Mouse (Mus musculus) embryonic stem cell, embryonic (primary cell): ENCODE results near the gene Ttll8.

ENCODE experiments used
- CTCF ChIA-PET, 4 experiments: fragments of 300-600 bp in 2 of 4; fragments of 350-600 bp in 2 of 4; sonication (Branson Sonifier 250); formaldehyde crosslinking; loops; one replicate each; lab custom pipeline; 2022; ENCODE audit warnings: inconsistent platforms in 2 of 4; lab: Charles Lee
- POLR2A ChIA-PET, 4 experiments: fragments of 300-600 bp in 2 of 4; fragments of 350-600 bp in 2 of 4; sonication (Branson Sonifier 250); formaldehyde crosslinking; loops; one replicate each; lab custom pipeline; 2022; ENCODE audit warnings: antibody characterized with exemption in 4 of 4, inconsistent platforms in 1 of 4; lab: Charles Lee

Ttll8 gene

DNA sequence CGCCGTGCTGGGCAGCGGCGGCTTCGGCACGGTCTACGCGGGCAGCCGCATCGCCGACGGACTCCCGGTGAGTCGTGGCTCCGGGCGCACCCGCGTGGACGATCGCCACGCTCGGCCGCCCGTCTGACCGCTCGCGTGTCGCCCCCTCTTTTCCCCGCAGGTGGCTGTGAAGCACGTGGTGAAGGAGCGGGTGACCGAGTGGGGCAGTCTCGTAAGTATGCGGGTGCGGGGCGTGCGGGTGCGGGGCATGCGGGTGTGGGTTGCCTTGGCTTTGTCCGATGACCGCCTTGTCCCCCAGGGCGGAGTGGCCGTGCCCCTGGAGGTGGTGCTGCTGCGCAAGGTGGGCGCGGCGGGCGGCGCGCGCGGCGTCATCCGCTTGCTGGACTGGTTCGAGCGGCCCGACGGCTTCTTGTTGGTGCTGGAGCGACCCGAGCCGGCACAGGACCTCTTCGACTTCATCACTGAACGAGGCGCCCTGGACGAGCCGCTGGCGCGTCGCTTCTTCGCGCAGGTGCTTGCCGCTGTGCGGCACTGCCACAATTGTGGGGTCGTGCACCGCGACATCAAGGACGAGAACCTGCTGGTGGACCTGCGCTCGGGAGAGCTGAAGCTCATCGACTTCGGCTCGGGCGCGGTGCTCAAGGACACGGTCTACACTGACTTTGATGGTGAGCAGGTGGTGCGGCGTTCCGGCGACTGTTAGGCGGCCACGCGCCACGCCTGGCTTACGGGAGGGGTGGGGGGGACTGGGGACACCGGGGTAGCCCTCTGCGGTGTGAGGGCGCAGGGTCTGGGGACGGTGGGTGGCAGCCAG, 91.1 kb downstream of the Ttll8 start:
- ChIA-PET CTCF (interaction anchor here (0.8 to 2.5 kb wide), 24 partner anchors 9 to 58 kb away, joined by 3 to 22 read pairs (median 5); no protein-coding TSS in a partner anchor), POLR2A (interaction anchor here (0.5 to 14.2 kb wide), 116 partner anchors 7 to 567 kb away, joined by 3 to 252 read pairs (median 5); partner anchors contain the start of genes Alg12 (in 2 of the 4), Creld2 (in 2 of the 4), Ppp6r2 (in 2 of the 4) and Zbed4 (in 2 of the 4))

DNA sequence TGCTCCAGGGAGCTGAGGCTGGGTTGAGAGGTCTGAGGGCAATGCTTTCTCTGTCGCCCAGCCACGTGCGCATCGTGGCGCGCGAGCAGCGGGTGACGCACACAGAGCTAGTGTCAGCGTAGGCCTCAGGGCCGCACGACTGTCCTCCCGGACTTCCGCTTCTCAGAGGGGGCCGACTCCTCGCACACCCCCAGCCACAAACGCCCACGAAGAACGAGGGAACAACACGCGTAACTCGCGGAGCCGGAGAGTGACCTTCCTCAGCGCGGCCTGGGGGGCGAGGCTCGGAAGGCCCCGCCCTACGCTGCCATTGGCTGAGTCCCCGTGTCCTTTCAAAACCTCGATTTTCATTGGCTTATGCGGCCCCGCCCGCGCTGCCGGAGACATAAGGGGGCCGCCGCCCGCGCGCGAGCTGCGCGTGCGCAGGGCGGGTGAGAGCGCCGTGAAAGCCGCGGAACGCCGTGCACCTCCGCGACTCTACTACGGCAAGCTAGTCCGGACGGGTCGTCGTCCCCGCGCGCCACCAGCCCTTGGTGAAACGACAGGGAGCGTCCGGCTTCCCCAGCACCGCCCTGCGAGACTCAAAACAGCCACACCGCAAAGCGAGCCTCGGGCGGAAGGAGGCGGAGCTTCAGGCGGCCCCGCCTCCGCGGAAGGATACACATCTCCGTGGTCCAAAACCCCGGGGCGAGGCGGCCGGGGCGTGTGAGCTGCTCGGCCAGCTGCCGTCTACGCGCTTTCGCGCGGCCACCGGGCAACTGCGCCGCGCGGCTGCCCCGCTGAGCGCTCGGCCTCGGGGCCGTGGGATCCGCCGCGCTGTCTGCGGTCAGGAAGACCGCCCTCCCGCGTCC, 92.2 kb downstream of the Ttll8 start, which contains the start of gene Pim3:
Gene Pim3, plus strand, starts transcription at position 415 of the 851 bp plus-strand sequence.
- ChIA-PET POLR2A (interaction anchor here (0.5 to 14.2 kb wide), 102 partner anchors 8 to 512 kb away, joined by 3 to 252 read pairs (median 5); partner anchors contain the start of genes Alg12 (in 3 of the 4), Creld2 (in 2 of the 4), Hdac10 (in 2 of the 4) and Ppp6r2 (in 2 of the 4)), CTCF (interaction anchor here (0.6 to 1.8 kb wide), 19 partner anchors 9 to 348 kb away, joined by 3 to 17 read pairs (median 4); no protein-coding TSS in a partner anchor)

DNA sequence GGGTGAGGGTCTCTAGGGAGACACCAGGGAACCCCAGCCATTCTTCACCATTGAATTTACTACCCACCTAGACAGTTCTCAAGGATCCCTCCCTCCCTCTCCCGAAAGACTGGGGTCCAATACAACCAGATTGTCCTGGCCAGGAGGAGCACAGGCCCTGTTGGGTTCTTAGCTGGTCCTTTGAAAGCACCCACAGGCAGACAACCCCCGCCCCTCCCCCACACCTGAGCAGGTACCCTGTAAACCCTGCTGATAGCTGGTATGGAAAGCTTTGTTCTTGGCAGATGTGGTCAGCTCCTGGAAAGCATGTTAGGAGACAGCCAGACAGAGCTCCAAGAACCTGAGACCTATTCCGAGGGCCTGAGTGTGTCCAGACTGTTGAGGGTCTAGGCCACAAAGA, 93.4 kb downstream of the Ttll8 start:
- ChIA-PET POLR2A (interaction anchor here (0.7 to 14.2 kb wide), 41 partner anchors 7 to 513 kb away, joined by 3 to 252 read pairs (median 11); partner anchors contain the start of genes Alg12 (in 3 of the 4), Creld2 (in 2 of the 4), Dennd6b (in 1 of the 4) and Hdac10 (in 1 of the 4)), CTCF (interaction anchor here in 2 of 4 experiments (0.6 to 1.4 kb wide), 4 partner anchors 11 to 350 kb away, joined by 3 to 4 read pairs (median 4); partner anchors contain the start of gene Ppp6r2 (in 1 of the 2))

DNA sequence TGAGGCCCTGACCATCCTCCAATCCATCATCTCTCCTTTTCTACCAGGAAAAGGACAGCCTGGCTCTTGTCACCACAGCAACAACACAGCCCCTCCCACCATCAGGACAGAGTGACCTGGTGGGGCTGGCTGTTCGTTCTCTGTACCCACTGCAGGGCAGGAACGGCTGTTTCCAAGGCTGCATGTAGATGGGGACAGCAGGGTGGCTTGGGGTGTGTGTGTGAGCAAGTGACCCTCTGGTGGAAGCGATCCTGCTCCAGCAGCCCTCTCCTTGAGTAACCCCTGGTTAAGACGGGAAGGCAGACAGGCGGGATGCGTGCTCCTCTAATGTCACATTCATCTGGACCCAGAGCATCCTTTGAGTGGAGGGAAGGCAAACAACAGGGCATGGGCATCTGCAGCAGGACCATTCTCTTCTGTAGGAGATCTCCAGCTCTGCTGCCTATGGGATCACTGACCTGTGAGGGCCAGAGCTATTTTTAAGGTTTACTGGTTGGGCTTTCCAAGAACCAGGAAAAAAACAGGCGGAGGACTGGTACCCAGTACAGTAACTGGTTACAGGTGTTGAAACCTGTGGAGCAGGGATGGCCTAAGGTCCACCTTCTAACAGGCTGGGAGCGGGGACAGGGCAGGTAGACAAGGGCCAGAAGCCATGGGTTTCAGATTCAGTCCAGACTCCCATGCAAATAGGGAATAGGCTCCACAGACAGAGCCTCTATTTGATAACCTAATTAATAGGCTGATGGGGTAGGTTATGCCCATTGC, 94.8 kb downstream of the Ttll8 start:
- CTCF ChIA-PET: interaction anchor here in 1 of 4 experiments (1.4 kb wide), 1 partner anchor 17 kb away, joined by 4 read pairs; no protein-coding TSS in a partner anchor
- POLR2A ChIA-PET: interaction anchor here in 2 of 4 experiments (1.2 to 9.4 kb wide), 7 partner anchors 15 to 319 kb away, joined by 3 to 245 read pairs (median 4); no protein-coding TSS in a partner anchor

DNA sequence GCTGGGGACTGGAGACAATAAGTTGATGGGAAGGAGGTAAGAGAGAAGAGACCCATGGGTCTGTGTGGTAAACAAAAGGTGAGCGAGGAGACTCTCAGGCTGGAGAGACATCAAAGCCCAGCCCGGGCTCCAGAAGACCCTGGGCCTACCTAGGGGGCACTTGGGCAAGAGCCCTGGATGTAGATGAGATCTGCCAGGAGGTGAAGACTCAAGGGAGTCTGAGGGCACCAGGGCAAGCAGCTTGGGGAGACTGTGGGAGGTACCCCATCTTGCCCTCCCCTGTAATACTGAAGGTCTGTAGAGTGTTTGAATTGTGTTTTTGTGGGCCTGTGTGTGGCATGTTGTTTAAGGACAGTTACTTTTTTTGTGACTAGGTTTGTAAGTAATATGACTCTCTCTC, 95.5 kb downstream of the Ttll8 start:
- ChIA-PET POLR2A (interaction anchor here in 1 of 4 experiments (9.7 kb wide), 1 partner anchor 6 kb away, joined by 199 read pairs; the partner anchor contains the start of gene Pim3), CTCF (no interaction called here)

DNA sequence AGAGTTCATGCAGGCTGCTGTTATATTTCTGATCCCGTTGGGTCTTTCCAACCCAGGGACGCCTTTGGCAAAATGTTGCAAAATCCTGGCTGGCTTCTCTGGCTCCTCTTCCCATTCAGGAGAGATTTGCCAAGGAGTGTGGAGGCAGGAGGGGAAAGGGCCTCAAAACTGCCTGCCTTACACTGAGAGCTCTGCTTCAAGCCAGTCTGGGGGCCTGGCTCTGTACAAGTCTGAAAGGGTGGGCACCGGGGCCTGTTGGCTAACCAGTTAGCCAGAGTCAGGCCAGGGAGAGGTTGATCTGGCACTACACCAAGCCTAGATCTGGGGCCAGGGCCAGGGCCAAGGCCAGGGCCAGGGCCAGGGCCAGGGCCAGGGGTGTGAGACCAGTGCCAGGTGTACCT, 96.1 kb downstream of the Ttll8 start:
- ChIA-PET POLR2A (interaction anchor here in 2 of 4 experiments (9.7 to 9.8 kb wide), 2 partner anchors 7 to 9 kb away, joined by 142 to 199 read pairs; partner anchors contain the start of gene Pim3 (in 1 of the 2)), CTCF (no interaction called here)

DNA sequence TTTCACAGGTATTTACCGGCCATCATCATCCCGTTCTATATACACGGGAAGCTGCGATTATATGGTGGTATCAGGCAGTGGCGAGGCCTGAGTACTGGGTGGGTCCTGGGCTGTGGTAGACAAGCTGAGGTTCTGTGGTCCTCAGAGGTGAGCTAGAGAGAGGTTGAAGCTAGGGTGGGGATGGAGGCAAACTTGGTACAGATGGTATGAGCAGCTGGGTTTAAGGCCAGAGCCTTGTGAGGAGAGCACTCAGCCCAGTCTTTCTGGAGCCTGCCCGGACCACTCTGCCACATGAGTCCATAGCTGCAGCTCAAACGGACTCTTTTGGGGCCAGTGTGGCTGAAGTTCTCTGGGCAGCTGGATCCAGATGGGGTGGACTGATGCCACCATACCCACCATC, 96.9 kb downstream of the Ttll8 start:
- ChIA-PET POLR2A (interaction anchor here in 2 of 4 experiments (0.7 to 9.8 kb wide), 14 partner anchors 8 to 149 kb away, joined by 3 to 199 read pairs (median 4); partner anchors contain the start of gene Pim3 (in 1 of the 2)), CTCF (interaction anchor here in 2 of 4 experiments (0.6 to 3.8 kb wide), 2 partner anchors 21 to 62 kb away, joined by 3 to 23 read pairs; no protein-coding TSS in a partner anchor)

DNA sequence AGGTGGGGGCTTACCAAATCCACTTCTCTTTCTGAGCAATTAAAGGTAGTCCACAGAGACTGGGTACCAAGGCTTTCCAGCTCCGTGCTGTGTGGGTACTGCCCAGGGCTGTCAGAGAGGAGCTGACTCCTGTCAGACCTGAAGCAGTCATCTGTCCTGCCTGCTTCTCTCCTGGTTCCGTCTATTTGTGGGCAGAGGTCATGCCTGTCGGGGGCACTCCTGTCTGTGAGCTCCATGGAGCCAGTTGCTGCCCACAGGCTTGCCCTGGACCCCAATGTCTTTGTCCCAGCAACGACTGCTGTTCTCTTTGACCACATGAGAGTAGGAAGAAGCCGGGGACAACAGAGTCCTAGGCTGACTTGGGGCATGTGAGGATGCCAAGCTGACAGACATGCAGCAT, 97.6 kb downstream of the Ttll8 start:
- ChIA-PET POLR2A (interaction anchor here in 2 of 4 experiments (0.7 to 9.8 kb wide), 15 partner anchors 8 to 148 kb away, joined by 3 to 199 read pairs (median 4); partner anchors contain the start of gene Pim3 (in 1 of the 2)), CTCF (interaction anchor here in 2 of 4 experiments (0.6 to 3.8 kb wide), 3 partner anchors 20 to 65 kb away, joined by 3 to 23 read pairs (median 3); no protein-coding TSS in a partner anchor)

DNA sequence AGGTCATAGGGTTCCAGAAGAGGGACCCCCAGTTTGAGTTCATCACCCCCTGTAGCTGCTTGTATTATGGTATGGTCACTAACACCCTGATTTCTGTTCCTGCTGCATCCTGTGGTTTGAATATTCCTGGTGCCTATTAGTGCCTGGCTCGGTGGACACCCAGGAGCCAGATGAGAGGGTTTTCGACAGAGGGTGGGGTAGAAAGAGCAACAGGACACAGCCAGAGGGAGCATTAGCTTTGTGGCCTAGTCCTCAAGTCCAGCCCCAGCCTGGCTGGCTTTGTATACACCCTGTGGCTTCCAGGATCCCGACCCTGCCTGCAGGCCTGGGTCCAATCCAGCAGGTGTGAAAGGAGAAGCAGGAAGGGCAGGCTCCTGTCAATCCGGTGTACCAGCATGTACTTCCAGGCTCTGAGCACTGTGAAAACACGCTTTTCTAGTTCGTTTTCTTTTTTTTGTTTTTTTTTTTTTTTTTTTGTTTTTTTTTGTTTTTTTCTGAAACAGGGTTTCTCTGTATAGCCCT, 98.3 kb downstream of the Ttll8 start:
- ChIA-PET POLR2A (interaction anchor here in 2 of 4 experiments (0.6 to 9.8 kb wide), 22 partner anchors 9 to 147 kb away, joined by 3 to 199 read pairs (median 7); partner anchors contain the start of gene Pim3 (in 1 of the 2)), CTCF (interaction anchor here in 2 of 4 experiments (0.7 to 3.8 kb wide), 7 partner anchors 8 to 131 kb away, joined by 3 to 23 read pairs (median 5); no protein-coding TSS in a partner anchor)

DNA sequence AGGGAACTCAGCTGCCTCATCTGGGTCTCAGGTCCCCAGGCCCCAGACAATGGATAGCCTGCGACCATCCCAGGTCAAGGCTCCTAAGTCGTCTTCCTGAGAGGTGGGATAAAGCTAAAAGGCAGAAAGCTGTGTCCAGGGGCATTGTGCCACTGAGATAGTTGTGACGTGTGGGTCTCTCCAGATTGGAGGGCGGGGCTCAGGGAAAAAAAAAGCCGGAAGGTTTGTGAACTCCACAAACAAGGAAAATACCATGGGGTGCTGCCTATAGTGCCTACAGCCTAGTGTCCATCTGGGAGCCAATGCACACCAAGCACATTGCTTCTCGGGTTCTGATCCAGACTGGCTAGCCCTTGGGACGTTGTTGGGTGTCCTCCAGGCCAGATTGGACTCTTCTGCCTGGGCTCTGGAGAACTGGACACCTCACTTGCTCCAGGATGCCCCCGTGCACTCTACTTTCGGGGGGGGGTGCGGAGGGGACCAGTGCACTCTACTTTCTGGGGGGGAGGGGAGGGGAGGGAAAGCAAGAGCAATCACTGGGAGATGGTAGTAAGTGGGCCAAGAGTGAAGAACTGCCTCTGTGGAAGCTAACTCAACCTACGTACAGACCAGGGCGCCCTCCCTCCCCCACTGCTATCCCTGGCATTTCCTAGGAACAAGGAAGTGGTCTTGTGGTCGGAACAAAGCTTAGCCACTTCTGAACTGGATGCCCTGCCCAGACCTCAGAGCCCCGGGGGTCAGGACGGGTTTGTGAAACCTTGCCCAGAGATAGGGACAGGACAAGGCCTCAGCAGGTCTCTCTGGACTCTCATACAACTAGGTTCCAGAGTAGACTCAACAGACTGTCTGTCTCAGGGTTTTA, 99.0 kb downstream of the Ttll8 start:
- POLR2A ChIA-PET: interaction anchor here (0.6 to 9.8 kb wide), 34 partner anchors 7 to 359 kb away, joined by 3 to 199 read pairs (median 7); partner anchors contain the start of genes Pim3 (in 3 of the 4), Alg12 (in 1 of the 4) and Creld2 (in 1 of the 4)
- CTCF ChIA-PET: interaction anchor here in 3 of 4 experiments (0.7 to 3.8 kb wide), 9 partner anchors 8 to 131 kb away, joined by 3 to 23 read pairs (median 5); no protein-coding TSS in a partner anchor

DNA sequence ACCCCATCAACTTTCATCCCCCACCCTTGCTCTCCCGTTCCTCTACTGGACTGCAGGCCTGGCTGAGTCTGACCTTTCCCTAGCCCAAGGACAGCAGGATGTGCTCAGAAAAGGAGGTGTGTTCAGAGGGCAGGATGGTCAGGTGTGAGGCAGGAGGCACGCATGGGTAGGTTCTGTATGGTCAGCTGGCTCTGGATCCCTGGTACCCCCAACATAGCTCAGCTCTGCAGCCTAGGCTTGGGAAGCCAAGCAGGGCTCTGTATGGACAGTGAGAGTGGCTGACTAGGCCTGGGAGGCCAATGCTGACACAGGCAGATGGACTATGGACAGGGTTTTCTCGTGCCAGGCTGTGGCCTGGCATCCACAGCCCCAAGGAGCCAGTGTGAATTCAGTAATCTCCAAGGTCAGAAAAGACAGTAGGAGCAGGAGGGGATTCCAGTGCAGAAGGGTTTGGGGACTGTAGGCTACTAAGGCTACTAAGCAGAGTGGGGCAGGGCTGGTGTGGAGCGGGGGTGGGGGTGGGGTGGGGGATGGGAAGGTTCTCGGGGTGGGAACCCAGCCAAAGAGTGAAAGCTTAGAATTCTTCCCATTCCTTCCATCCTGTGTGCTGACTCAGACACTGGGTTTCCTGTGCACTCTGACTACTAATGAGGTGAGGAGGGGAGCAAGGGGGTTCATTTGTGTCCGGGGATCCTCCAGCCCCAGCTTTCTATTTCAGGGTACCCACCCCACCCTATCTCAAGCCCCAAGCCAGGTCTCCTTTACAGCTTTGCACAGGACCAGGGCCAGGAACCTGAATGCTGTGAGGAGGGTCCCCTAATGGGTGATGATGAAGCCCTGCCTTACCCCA, 99.9 kb downstream of the Ttll8 start:
- POLR2A ChIA-PET: interaction anchor here (0.7 to 9.8 kb wide), 39 partner anchors 7 to 531 kb away, joined by 3 to 199 read pairs (median 6); partner anchors contain the start of genes Pim3 (in 3 of the 4), Alg12 (in 2 of the 4) and Creld2 (in 1 of the 4)
- CTCF ChIA-PET: interaction anchor here in 3 of 4 experiments (0.5 to 3.8 kb wide), 8 partner anchors 10 to 274 kb away, joined by 3 to 23 read pairs (median 4); no protein-coding TSS in a partner anchor

DNA sequence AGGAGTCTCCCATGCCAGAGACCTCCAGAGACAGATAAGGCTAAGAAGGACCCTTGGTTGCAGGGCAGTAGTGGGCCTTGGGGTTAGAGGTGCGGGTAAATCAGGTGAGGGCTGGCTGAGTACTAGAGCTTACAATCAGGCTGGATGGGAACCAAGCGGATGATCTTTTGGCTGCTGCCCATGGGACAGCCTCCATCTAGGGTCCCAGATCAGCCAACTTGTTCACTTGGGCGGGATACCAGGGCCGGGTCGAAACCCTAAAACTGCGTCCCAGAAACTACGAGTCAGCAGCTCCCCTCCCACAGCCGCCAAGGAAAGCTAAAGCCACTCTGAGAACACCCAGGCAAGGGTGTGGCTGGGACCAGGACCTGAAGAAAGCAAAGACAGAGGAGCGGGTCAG, 101.1 kb downstream of the Ttll8 start:
- POLR2A ChIA-PET: interaction anchor here (0.6 to 9.8 kb wide), 35 partner anchors 9 to 172 kb away, joined by 3 to 199 read pairs (median 7); partner anchors contain the start of genes Pim3 (in 3 of the 4) and Alg12 (in 1 of the 4)

DNA sequence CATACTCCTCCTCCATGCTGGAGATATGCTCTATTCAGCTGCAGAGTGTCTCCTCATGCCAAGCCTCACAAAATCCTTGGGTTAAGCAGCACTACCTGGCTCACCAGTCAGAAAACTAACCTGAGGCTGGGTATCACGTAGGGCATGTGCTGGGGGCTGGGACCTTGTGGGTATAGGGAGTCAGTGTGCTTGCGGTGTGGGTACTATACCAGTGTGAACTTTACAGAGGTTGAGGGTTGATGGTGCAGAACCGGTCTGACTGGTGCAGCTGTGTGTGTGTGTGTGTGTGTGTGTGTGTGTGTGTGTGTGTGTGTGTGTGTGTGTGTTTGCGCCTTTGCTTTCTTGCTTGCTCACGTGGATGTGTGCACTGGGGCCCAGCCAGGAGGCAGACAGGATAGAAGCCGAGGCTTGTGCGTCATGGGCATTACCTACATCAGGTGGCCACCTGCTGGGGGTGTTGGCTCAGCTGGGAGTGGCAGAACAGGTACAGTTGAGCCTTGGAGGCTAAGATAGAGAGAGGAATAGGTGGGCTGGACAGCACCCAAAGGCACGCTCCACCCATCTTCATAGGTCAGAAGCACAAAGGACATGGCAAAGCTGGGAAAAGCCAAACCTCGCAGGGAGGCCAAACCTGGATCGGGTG, 102.6 kb downstream of the Ttll8 start:
- CTCF ChIA-PET: interaction anchor here (0.5 to 2.7 kb wide), 9 partner anchors 13 to 1215 kb away, joined by 3 to 13 read pairs (median 5); partner anchors contain the start of gene Hdac10 (in 1 of the 4)
- POLR2A ChIA-PET: interaction anchor here in 3 of 4 experiments (0.8 to 9.8 kb wide), 19 partner anchors 9 to 142 kb away, joined by 3 to 199 read pairs (median 10); partner anchors contain the start of gene Pim3 (in 3 of the 3)

More for the DNA sequence above, 101.1 kb downstream of the Ttll8 start:
- CTCF ChIA-PET: interaction anchor here in 2 of 4 experiments (1.1 to 2.7 kb wide), 7 partner anchors 9 to 275 kb away, joined by 3 to 13 read pairs (median 5); partner anchors contain the start of gene Pim3 (in 1 of the 2)
